Mouse (Mus musculus): ENCODE results near the gene Sorbs2. TPM values are rescaled to one million over a fixed set of nuclear protein-coding genes. Genes with fewer than 3 reads are reported as not detected.

Gene Sorbs2
- polyA plus RNA-seq, 1 experiment = 13.9 TPM

GRCm38 (mm10) chr8:45615050-45615449 lies 107.5 kb downstream of the Sorbs2 start:
- no peak for DNase-seq
- peak overlapping the region; percentile 42; the same call in 1 of the 2 replicates for H3K27ac ChIP-seq (ENCODE audit: insufficient read depth, low read depth, low read length)
- no peak overlapping the region for H3K4me3 ChIP-seq (ENCODE audit: insufficient read depth, low read depth, low read length)
- 27% methylated on average over 9 of the region's 9 CpGs for WGBS
- no peak for TF ChIP-seq CTCF (conservative IDR thresholded peaks at IDR 0.05; ENCODE audit: insufficient read depth, insufficient read length, low read depth, low read length)
- TF ChIP-seq POLR2A (IDR thresholded peaks at IDR 0.05; ENCODE audit: low read depth, low read length) = no peak
- peaks cover 10% of the 10 kb centered on the region; the same call in 1 of the 2 replicates for H3K4me1 ChIP-seq (ENCODE audit: control insufficient read depth, insufficient read depth, low read length)
- H3K27me3 ChIP-seq (replicated peaks; ENCODE audit: control insufficient read depth, insufficient read depth, low read length) = no peaks in the 10 kb centered on the region
- no peaks in the 10 kb centered on the region for H3K36me3 ChIP-seq (ENCODE audit: control insufficient read depth, insufficient read depth, low read length)

DNA sequence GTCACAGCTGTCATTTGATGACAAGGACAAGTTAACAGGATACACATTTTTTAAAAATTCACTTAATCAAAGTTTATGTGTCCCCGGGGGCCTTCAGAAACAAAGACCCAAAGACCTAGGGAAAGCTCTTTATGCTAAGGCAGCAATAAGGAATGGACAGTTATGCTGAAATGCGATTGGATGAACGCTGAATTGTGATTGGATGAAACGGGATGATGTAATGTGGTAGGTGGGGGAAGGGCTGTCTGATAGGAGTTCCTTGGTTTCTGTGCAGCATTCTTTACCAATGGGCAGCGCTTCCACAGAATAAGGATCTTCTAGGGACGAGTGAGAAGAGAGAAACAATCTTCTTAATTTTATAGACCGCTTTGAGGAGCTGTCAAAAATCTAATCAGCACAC lies 108.0 kb downstream of the Sorbs2 start:
- H3K36me3 ChIP-seq (ENCODE audit: control insufficient read depth, insufficient read depth, low read length) = no peaks in the 10 kb centered on the region
- no peak for DNase-seq
- TF ChIP-seq CTCF (conservative IDR thresholded peaks at IDR 0.05; ENCODE audit: insufficient read depth, insufficient read length, low read depth, low read length) = no peak
- TF ChIP-seq POLR2A (IDR thresholded peaks at IDR 0.05; ENCODE audit: low read depth, low read length) = no peak
- H3K27ac ChIP-seq (ENCODE audit: insufficient read depth, low read depth, low read length) = no peak overlapping the region; the same call in 1 of the 2 replicates
- H3K27me3 ChIP-seq (replicated peaks; ENCODE audit: control insufficient read depth, insufficient read depth, low read length) = no peaks in the 10 kb centered on the region
- H3K4me3 ChIP-seq (ENCODE audit: insufficient read depth, low read depth, low read length) = no peak overlapping the region
- WGBS = 63% methylated on average over 7 of the region's 7 CpGs
- H3K4me1 ChIP-seq (ENCODE audit: control insufficient read depth, insufficient read depth, low read length) = 0 out of 2 replicates have a peak, but pooled peaks cover 6% of the 10 kb centered on the region

DNA sequence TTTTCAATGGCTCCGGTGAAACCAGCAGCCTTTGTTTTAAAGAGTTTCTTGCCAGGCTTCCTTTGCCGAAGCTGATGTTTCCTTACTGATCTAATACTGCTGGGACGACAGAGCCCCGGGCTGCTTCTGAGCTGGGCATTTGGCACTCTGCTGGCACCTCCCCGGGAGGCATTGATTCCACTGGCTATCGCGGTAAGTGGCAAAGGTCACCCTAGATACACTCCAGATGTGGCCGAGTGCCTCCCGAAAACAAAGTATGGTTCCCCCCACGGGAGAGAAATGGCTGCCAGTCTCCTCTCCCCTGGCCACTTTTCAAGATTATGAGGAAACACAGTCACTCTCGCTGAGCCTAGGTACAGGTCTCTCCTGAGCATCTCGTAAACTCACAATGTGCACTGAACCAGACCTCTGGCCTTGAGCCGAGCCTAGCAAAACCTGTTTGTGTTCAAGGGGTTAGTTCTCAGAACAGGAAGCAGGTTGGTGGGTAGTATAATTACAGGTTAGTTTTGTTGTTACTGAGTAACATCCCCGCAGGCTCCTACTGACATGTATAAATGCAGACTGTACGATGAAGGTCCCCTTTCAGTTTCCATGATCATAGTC lies 114.1 kb downstream of the Sorbs2 start:
- H3K4me1 ChIP-seq (ENCODE audit: control insufficient read depth, insufficient read depth, low read length) = no peaks in the 10 kb centered on the region
- 39% methylated on average over 15 of the region's 15 CpGs for WGBS
- H3K27ac ChIP-seq (ENCODE audit: insufficient read depth, low read depth, low read length) = 0 out of 2 replicates have a peak overlapping the region, but pooled peaks have one; percentile 26
- no peak for TF ChIP-seq POLR2A (IDR thresholded peaks at IDR 0.05; ENCODE audit: low read depth, low read length)
- no peak for TF ChIP-seq CTCF (conservative IDR thresholded peaks at IDR 0.05; ENCODE audit: insufficient read depth, insufficient read length, low read depth, low read length)
- no peaks in the 10 kb centered on the region for H3K27me3 ChIP-seq (replicated peaks; ENCODE audit: control insufficient read depth, insufficient read depth, low read length)
- H3K36me3 ChIP-seq (ENCODE audit: control insufficient read depth, insufficient read depth, low read length) = no peaks in the 10 kb centered on the region
- no peak for DNase-seq
- H3K4me3 ChIP-seq (ENCODE audit: insufficient read depth, low read depth, low read length) = no peak overlapping the region

GRCm38 (mm10) chr8:45626406-45626805 lies 118.8 kb downstream of the Sorbs2 start:
- Histone ChIP-seq H3K4me3 (ENCODE audit: insufficient read depth, low read depth, low read length) (no peak overlapping the region), H3K27me3 (replicated peaks; ENCODE audit: control insufficient read depth, insufficient read depth, low read length) (no peaks in the 10 kb centered on the region), H3K36me3 (ENCODE audit: control insufficient read depth, insufficient read depth, low read length) (no peaks in the 10 kb centered on the region), H3K4me1 (ENCODE audit: control insufficient read depth, insufficient read depth, low read length) (no peaks in the 10 kb centered on the region; the same call in 1 of the 2 replicates), H3K27ac (ENCODE audit: insufficient read depth, low read depth, low read length) (no peak overlapping the region)
- WGBS = 40% methylated on average over 5 of the region's 5 CpGs
- no peak for DNase-seq
- TF ChIP-seq CTCF (conservative IDR thresholded peaks at IDR 0.05; ENCODE audit: insufficient read depth, insufficient read length, low read depth, low read length) = no peak
- TF ChIP-seq POLR2A (IDR thresholded peaks at IDR 0.05; ENCODE audit: low read depth, low read length) = no peak

DNA sequence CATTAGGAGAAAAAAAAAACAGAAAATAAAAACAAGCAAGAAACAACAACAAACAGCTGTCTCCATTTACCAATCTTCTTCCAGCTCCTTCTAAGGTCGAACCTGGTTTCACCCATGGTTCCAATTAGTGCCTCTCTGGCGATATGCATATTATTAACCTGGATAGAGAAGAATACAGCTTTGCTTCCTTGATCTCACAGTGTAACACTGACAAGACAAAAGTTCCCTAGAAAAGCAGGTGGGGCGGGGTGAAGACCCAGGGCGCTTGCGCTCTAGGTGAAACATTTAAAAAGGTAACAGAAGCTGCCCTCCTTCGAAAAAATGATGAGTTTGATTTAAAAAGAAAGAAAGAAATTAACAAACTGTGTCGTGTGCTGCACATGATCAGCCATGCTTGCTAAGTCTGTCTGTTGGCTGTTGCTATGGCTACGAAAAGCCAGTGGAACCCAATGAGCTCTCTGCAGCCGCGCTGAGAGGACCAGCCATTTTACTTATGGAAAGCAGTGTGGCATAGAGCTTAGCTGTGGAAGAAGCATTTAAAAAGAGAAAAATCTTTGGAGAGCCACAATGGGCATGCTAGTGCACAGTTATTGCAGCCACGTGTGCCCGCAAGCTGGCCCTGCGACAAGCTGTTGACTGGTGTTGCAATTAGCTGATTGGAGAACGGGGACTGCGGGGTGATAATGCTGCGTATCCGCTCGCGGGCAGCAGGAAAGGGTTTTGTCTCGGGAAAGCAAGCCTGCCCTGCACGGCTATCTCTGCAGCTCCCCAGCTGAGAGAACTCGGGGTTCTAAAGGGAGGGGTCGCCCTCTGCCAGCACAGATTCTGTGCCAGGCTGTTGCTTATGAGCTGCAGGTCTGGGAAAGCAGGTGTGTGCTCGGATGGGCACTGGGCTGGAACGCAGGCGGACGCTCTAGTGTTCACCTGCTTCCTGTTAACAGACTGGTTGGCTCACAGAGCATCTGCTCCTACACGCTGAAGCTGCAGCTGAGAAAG lies 120.0 kb downstream of the Sorbs2 start:
- TF ChIP-seq CTCF (conservative IDR thresholded peaks at IDR 0.05; ENCODE audit: insufficient read depth, insufficient read length, low read depth, low read length) (no peak), POLR2A (IDR thresholded peaks at IDR 0.05; ENCODE audit: low read depth, low read length) (no peak)
- 4% methylated on average over 28 of the region's 28 CpGs for WGBS
- H3K4me3 ChIP-seq (ENCODE audit: insufficient read depth, low read depth, low read length) = peak overlapping the region; percentile 66
- H3K27ac ChIP-seq (ENCODE audit: insufficient read depth, low read depth, low read length) = peak overlapping the region; percentile 24; the same call in 1 of the 2 replicates
- no peaks in the 10 kb centered on the region for H3K36me3 ChIP-seq (ENCODE audit: control insufficient read depth, insufficient read depth, low read length)
- no peaks in the 10 kb centered on the region for H3K27me3 ChIP-seq (replicated peaks; ENCODE audit: control insufficient read depth, insufficient read depth, low read length)
- peak; percentile 76 for DNase-seq
- H3K4me1 ChIP-seq (ENCODE audit: control insufficient read depth, insufficient read depth, low read length) = no peaks in the 10 kb centered on the region; the same call in 1 of the 2 replicates

DNA sequence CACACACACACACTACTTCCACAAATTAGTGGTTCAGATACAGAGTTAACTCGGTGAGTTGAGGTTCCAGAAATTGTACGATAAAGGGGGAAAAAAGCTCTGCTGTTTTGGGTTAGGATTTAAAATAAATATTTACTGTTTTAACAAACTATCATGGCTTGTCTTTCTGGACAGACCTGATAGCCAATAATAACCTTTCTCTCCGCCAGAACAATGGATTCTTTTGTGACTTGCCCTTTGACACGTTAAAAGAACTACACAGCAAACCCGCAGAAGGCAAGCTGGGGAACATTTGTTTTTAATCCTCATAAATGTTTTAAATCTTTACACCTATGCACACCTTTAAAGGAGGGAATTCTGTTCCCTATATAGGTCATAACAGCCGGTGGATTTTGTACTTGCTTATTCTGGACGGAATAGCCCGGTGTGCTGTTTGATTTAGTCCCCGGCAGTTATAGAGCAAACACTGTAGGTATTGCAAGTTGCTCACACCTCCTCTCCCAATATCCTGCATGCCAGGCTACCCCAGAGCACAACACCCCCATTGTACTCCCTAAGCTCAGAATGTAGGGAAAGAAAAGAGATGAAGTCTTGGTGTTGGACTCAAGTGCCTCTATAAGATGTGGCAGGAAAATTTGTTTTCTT lies 121.0 kb downstream of the Sorbs2 start:
- Histone ChIP-seq H3K27ac (ENCODE audit: insufficient read depth, low read depth, low read length) (no peak overlapping the region), H3K36me3 (ENCODE audit: control insufficient read depth, insufficient read depth, low read length) (no peaks in the 10 kb centered on the region), H3K4me1 (ENCODE audit: control insufficient read depth, insufficient read depth, low read length) (no peaks in the 10 kb centered on the region; the same call in 1 of the 2 replicates), H3K27me3 (replicated peaks; ENCODE audit: control insufficient read depth, insufficient read depth, low read length) (no peaks in the 10 kb centered on the region), H3K4me3 (ENCODE audit: insufficient read depth, low read depth, low read length) (peak overlapping the region; percentile 35)
- TF ChIP-seq CTCF (conservative IDR thresholded peaks at IDR 0.05; ENCODE audit: insufficient read depth, insufficient read length, low read depth, low read length) (no peak), POLR2A (IDR thresholded peaks at IDR 0.05; ENCODE audit: low read depth, low read length) (no peak)
- 24% methylated on average over 9 of the region's 9 CpGs for WGBS
- no peak for DNase-seq

Measured in kidney, adult 2 months (tissue).